Comparison of ENCODE assay signal across 2 mouse cellular contexts in the genomic region with DNA sequence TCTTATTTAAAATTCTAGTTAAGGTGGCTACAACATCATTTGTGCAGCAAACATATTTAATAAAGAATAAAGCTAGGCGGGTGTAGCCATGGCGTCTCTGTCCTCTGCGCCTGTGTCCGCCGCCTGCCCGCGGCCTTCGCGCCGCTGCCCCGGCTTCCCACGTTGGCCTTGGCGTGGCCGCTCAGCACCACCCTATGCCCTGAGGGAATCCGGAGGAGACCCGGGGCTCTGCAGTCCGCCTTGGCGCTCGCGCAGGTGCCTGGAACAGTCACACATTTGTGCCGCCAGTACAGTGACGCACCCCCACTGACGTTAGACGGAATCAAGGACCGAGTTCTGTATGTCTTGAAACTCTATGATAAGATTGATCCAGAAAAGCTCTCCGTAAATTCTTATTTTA. TPM values are rescaled to one million over a fixed set of nuclear protein-coding genes. Genes with fewer than 3 reads are reported as not detected.
DNase-seq lines count a peak whose midpoint lies in the region; ATAC-seq lines count a peak whose summit lies in the region.

No protein-coding gene starts in this region.

- DNase-seq in heart, adult 11 months: peak; percentile 74

- ATAC-seq in erythroid progenitor cell, adult 5-6 weeks (replicated peaks; ENCODE audit: low FRiP score, poor library complexity, severe bottlenecking): 0 out of 2 replicates have a peak, but pooled peaks have one; percentile 54

RNA-seq across cellular contexts. Expression of a gene that starts 27.2 kb away (rescaled TPM):
- 276 and 327 TPM in 2 replicates for total RNA-seq in erythroid progenitor cell, adult 5-6 weeks (2015; ENCODE audit: low replicate concordance)
- total RNA-seq in erythroid progenitor cell, adult 5-6 weeks (2017; ENCODE audit: low replicate concordance): 196 and 224 TPM in 2 replicates
